Mouse (Mus musculus) activated CD4-positive, CD25-positive, alpha-beta regulatory T cell (primary cell): Measurements from ENCODE around the gene Ceacam2. TPM values are rescaled to one million over a fixed set of nuclear protein-coding genes. Genes with fewer than 3 reads are reported as not detected.

Experiments used
- polyA plus RNA-seq, 2 experiments: library from polyadenylated mRNA; unstranded; fragments of 100-300 nt; shearing (Covaris generic); gene quantifications; one replicate each; pipeline ENCODE4 v1.2.1; 2017

Gene Ceacam2
- polyA plus RNA-seq: not detected

DNA sequence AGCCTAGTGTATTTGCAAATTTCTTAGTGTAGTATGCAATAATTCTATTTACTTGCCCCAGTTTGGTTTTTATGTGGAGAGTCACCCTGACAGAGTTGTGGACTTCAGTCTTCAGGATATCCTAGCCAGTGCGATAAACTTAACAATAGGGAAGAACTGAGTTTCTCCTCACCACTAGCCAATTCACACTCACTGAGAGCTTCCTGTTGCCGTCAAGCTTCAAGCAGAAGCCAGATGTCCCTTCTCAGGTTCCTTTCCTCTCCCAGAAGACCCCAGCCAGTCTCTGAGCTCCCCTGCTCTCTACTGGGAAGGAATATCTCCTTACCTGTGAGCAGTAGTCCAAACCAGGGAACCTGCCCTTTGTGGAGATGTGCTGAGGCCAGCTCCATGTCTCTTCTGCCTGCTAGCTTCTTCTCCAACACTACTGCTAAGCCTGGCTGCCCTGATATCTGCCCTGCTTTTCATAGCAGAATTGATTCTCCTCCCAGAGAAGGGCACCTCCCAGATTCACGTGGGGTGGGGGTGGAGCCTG lies at the start of gene Ceacam2:
TSS of gene Ceacam2 (minus strand) at position 482 of the 532 bp plus-strand sequence.

GRCm38 (mm10) chr7:25477091-25477751 lies 62.4 kb downstream of the Ceacam2 start, which contains the start of gene Ceacam1:
TSS of gene Ceacam1 (minus strand) at chr7:25477603.

Other genes with a start within 250 kb of the Ceacam2 start
- 10 to 100 TPM; 25.9 to 42.4 TPM for gene Pafah1b3, start 241.9 kb downstream of the Ceacam2 start, polyA plus RNA-seq
- gene Prr19, start 238.4 kb downstream of the Ceacam2 start, polyA plus RNA-seq: not detected
- under 1 TPM in 1 of 2 experiments, not detected in 1; 0.12 TPM for gene Tmem145, start 233.8 kb downstream of the Ceacam2 start, polyA plus RNA-seq
- under 1 TPM; 0.06 to 0.11 TPM for gene Megf8, start 222.7 kb downstream of the Ceacam2 start, polyA plus RNA-seq
- not detected for gene Cnfn, start 170.1 kb downstream of the Ceacam2 start, polyA plus RNA-seq
- 10 to 100 TPM; 11.6 to 13.0 TPM for gene Lipe, start 141.1 kb downstream of the Ceacam2 start, polyA plus RNA-seq
- not detected for gene Cxcl17, start 127.0 kb downstream of the Ceacam2 start, polyA plus RNA-seq
- 1 to 10 TPM in 1 of 2 experiments, under 1 TPM in 1; 0.97 to 2.0 TPM for gene Ceacam1, start 62.3 kb downstream of the Ceacam2 start, polyA plus RNA-seq
- not detected for gene Erich4, start 76.0 kb upstream of the Ceacam2 start, polyA plus RNA-seq
- gene Dmac2, start 79.6 kb upstream of the Ceacam2 start, polyA plus RNA-seq: 10 to 100 TPM; 53.6 to 55.0 TPM
- gene B3gnt8, start 86.8 kb upstream of the Ceacam2 start, polyA plus RNA-seq: 1 to 10 TPM in 1 of 2 experiments, under 1 TPM in 1; 0.86 to 1.3 TPM
- gene Bckdha, start 119.1 kb upstream of the Ceacam2 start, polyA plus RNA-seq: 10 to 100 TPM; 33.0 to 39.0 TPM
- gene Exosc5, start 119.3 kb upstream of the Ceacam2 start, polyA plus RNA-seq: 100 to 1,000 TPM; 102 to 119 TPM
- 1 to 10 TPM; 2.4 to 3.8 TPM for gene Tmem91, start 135.3 kb upstream of the Ceacam2 start, polyA plus RNA-seq
- gene B9d2, start 140.9 kb upstream of the Ceacam2 start, polyA plus RNA-seq: 10 to 100 TPM; 51.9 to 59.9 TPM
- 100 to 1,000 TPM; 131 to 156 TPM for gene Tgfb1, start 147.1 kb upstream of the Ceacam2 start, polyA plus RNA-seq
- 10 to 100 TPM; 49.9 to 54.7 TPM for gene Ccdc97, start 179.2 kb upstream of the Ceacam2 start, polyA plus RNA-seq
- gene Hnrnpul1, start 214.9 kb upstream of the Ceacam2 start, polyA plus RNA-seq: 100 to 1,000 TPM in 1 of 2 experiments, 10 to 100 TPM in 1; 86.7 to 119 TPM
- gene Axl, start 248.8 kb upstream of the Ceacam2 start, polyA plus RNA-seq: 10 to 100 TPM in 1 of 2 experiments, 1 to 10 TPM in 1; 8.6 to 28.2 TPM